Mouse (Mus musculus): ENCODE measurements around the gene Fsd1l. TPM values are rescaled to one million over a fixed set of nuclear protein-coding genes. Genes with fewer than 3 reads are reported as not detected.
A peak's percentile ranks its signal among the peaks of the same experiment; 100 is the strongest.

The Fsd1l gene
- polyA plus RNA-seq, 1 experiment from 2014 or later, result 5.4 TPM

- no peak for TF ChIP-seq CTCF (IDR thresholded peaks at IDR 0.05; ENCODE audit: low read depth)
- no peaks in the 10 kb centered on the region for H3K36me3 ChIP-seq (ENCODE audit: control insufficient read depth, insufficient read depth)
- no peaks in the 10 kb centered on the region for H3K27me3 ChIP-seq (replicated peaks; ENCODE audit: control insufficient read depth, insufficient read depth, low read length)
- H3K9ac ChIP-seq (ENCODE audit: low read depth, low read length), result no peak overlapping the region
- H3K27ac ChIP-seq (ENCODE audit: low read depth, low read length), result no peak overlapping the region
- ATAC-seq, result no peak
- 96% methylated on average over 1 of the region's 1 CpGs for WGBS
- H3K4me2 ChIP-seq (replicated peaks; ENCODE audit: low read depth), result no peak overlapping the region
- H3K9me3 ChIP-seq (ENCODE audit: control insufficient read depth), result no peaks in the 10 kb centered on the region
- H3K4me1 ChIP-seq (replicated peaks; ENCODE audit: control insufficient read depth, insufficient read depth, low read length), result no peaks in the 10 kb centered on the region
- no peak overlapping the region for H3K4me3 ChIP-seq (ENCODE audit: low read depth, low read length)
Observed at GRCm38 (mm10) chr4:53623711-53624110, 7.6 kb upstream of the Fsd1l start.

DNA sequence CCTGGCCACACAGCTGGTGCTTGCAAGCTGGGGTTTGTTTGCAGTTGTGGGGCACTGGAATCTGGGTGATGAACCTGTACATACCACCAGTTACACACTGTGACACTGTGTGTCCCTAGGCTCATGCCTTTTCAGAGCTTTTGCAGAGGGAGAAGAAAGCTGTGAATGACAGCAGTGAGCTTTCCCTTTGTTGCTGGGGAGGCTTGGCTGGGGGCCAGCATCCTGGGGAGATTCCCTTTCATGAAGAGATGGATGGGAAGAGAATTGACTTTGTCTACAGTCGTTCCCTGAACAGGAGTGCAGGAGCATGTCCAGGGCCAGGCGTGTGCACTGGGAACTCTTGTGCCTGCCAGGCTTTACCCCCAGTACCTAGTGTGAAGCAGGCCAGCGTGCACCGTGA lies 6.5 kb upstream of the Fsd1l start:
- Histone ChIP-seq H3K27me3 (replicated peaks; ENCODE audit: control insufficient read depth, insufficient read depth, low read length) (no peaks in the 10 kb centered on the region), H3K9ac (ENCODE audit: low read depth, low read length) (no peak overlapping the region), H3K36me3 (ENCODE audit: control insufficient read depth, insufficient read depth) (no peaks in the 10 kb centered on the region), H3K27ac (ENCODE audit: low read depth, low read length) (no peak overlapping the region), H3K9me3 (ENCODE audit: control insufficient read depth) (no peaks in the 10 kb centered on the region), H3K4me2 (replicated peaks; ENCODE audit: low read depth) (no peak overlapping the region), H3K4me1 (replicated peaks; ENCODE audit: control insufficient read depth, insufficient read depth, low read length) (no peaks in the 10 kb centered on the region), H3K4me3 (ENCODE audit: low read depth, low read length) (no peak overlapping the region)
- WGBS, result 58% methylated on average over 4 of the region's 4 CpGs
- ATAC-seq, result no peak
- TF ChIP-seq CTCF (IDR thresholded peaks at IDR 0.05; ENCODE audit: low read depth), result no peak

DNA sequence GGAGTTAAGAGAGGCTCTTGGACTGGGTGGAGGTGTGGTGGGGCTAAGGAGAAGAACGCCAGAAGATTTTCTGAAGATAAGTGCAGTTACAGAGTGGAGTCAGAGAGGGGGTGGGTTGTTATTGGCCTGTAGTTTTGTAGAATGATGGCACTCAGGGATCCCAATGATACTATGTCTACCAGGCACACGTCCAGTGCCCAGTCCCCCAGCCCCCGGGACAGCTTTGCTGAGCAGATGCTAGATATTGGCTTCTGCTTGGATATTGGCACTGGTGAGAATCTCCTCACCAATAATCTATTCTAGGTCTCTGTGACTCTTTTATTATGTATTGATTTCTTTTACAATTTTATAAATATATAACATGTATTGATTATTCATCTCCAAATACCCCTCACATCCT lies 6.0 kb upstream of the Fsd1l start:
- Histone ChIP-seq H3K9ac (ENCODE audit: low read depth, low read length) (no peak overlapping the region), H3K4me1 (replicated peaks; ENCODE audit: control insufficient read depth, insufficient read depth, low read length) (no peaks in the 10 kb centered on the region), H3K27ac (ENCODE audit: low read depth, low read length) (no peak overlapping the region), H3K36me3 (ENCODE audit: control insufficient read depth, insufficient read depth) (no peaks in the 10 kb centered on the region), H3K4me3 (ENCODE audit: low read depth, low read length) (no peak overlapping the region), H3K9me3 (ENCODE audit: control insufficient read depth) (no peaks in the 10 kb centered on the region), H3K27me3 (replicated peaks; ENCODE audit: control insufficient read depth, insufficient read depth, low read length) (no peaks in the 10 kb centered on the region), H3K4me2 (replicated peaks; ENCODE audit: low read depth) (no peak overlapping the region)
- 81% methylated on average over 3 of the region's 3 CpGs for WGBS
- no peak for TF ChIP-seq CTCF (IDR thresholded peaks at IDR 0.05; ENCODE audit: low read depth)
- no peak for ATAC-seq

- H3K27ac ChIP-seq (ENCODE audit: low read depth, low read length), result no peak overlapping the region
- no peak overlapping the region for H3K4me3 ChIP-seq (ENCODE audit: low read depth, low read length)
- 45% methylated on average over 4 of the region's 4 CpGs for WGBS
- no peaks in the 10 kb centered on the region for H3K36me3 ChIP-seq (ENCODE audit: control insufficient read depth, insufficient read depth)
- H3K9ac ChIP-seq (ENCODE audit: low read depth, low read length), result no peak overlapping the region
- no peaks in the 10 kb centered on the region for H3K9me3 ChIP-seq (ENCODE audit: control insufficient read depth)
- no peak for TF ChIP-seq CTCF (IDR thresholded peaks at IDR 0.05; ENCODE audit: low read depth)
- no peaks in the 10 kb centered on the region for H3K4me1 ChIP-seq (replicated peaks; ENCODE audit: control insufficient read depth, insufficient read depth, low read length)
- ATAC-seq, result no peak
- no peak overlapping the region for H3K4me2 ChIP-seq (replicated peaks; ENCODE audit: low read depth)
- H3K27me3 ChIP-seq (replicated peaks; ENCODE audit: control insufficient read depth, insufficient read depth, low read length), result no peaks in the 10 kb centered on the region
Observed at GRCm38 (mm10) chr4:53628924-53629323, 2.3 kb upstream of the Fsd1l start.

- WGBS, result 16% methylated on average over 12 of the region's 12 CpGs
- no peak for TF ChIP-seq CTCF (IDR thresholded peaks at IDR 0.05; ENCODE audit: low read depth)
- ATAC-seq, result no peak; the same call in 1 of the 2 replicates
Observed at GRCm38 (mm10) chr4:53630963-53631315, 332 bp upstream of the Fsd1l start.

GRCm38 (mm10) chr4:53632011-53632349 lies 709 bp downstream of the Fsd1l start:
- under 1% methylated on average over 5 of the region's 5 CpGs for WGBS

More at GRCm38 (mm10) chr4:53630963-53631315, 332 bp upstream of the Fsd1l start:
- Histone ChIP-seq H3K9ac (ENCODE audit: low read depth, low read length) (peak overlapping the region; percentile 81), H3K36me3 (ENCODE audit: control insufficient read depth, insufficient read depth) (no peaks in the 10 kb centered on the region), H3K27me3 (replicated peaks; ENCODE audit: control insufficient read depth, insufficient read depth, low read length) (no peaks in the 10 kb centered on the region), H3K9me3 (ENCODE audit: control insufficient read depth) (no peaks in the 10 kb centered on the region), H3K4me3 (ENCODE audit: low read depth, low read length) (peak overlapping the region; percentile 93), H3K4me2 (replicated peaks; ENCODE audit: low read depth) (peak overlapping the region; percentile 98), H3K4me1 (replicated peaks; ENCODE audit: control insufficient read depth, insufficient read depth, low read length) (no peaks in the 10 kb centered on the region), H3K27ac (ENCODE audit: low read depth, low read length) (no peak overlapping the region)

GRCm38 (mm10) chr4:53635336-53635735 lies 4.1 kb downstream of the Fsd1l start:
- no peak for TF ChIP-seq CTCF (IDR thresholded peaks at IDR 0.05; ENCODE audit: low read depth)
- no peak for ATAC-seq
- Histone ChIP-seq H3K4me1 (replicated peaks; ENCODE audit: control insufficient read depth, insufficient read depth, low read length) (no peaks in the 10 kb centered on the region), H3K36me3 (ENCODE audit: control insufficient read depth, insufficient read depth) (no peaks in the 10 kb centered on the region), H3K27me3 (replicated peaks; ENCODE audit: control insufficient read depth, insufficient read depth, low read length) (no peaks in the 10 kb centered on the region), H3K9me3 (ENCODE audit: control insufficient read depth) (no peaks in the 10 kb centered on the region), H3K4me3 (ENCODE audit: low read depth, low read length) (no peak overlapping the region), H3K4me2 (replicated peaks; ENCODE audit: low read depth) (no peak overlapping the region), H3K9ac (ENCODE audit: low read depth, low read length) (no peak overlapping the region), H3K27ac (ENCODE audit: low read depth, low read length) (no peak overlapping the region)
- WGBS, result 87% methylated on average over 3 of the region's 3 CpGs

More at GRCm38 (mm10) chr4:53632011-53632349, 709 bp downstream of the Fsd1l start:
- H3K36me3 ChIP-seq (ENCODE audit: control insufficient read depth, insufficient read depth), result no peaks in the 10 kb centered on the region
- peak overlapping the region; percentile 93 for H3K4me3 ChIP-seq (ENCODE audit: low read depth, low read length)
- H3K9ac ChIP-seq (ENCODE audit: low read depth, low read length), result peak overlapping the region; percentile 81
- H3K27ac ChIP-seq (ENCODE audit: low read depth, low read length), result no peak overlapping the region; the same call in 1 of the 2 replicates
- no peaks in the 10 kb centered on the region for H3K4me1 ChIP-seq (replicated peaks; ENCODE audit: control insufficient read depth, insufficient read depth, low read length)
- TF ChIP-seq CTCF (IDR thresholded peaks at IDR 0.05; ENCODE audit: low read depth), result no peak
- H3K27me3 ChIP-seq (replicated peaks; ENCODE audit: control insufficient read depth, insufficient read depth, low read length), result no peaks in the 10 kb centered on the region
- no peak for ATAC-seq
- H3K9me3 ChIP-seq (ENCODE audit: control insufficient read depth), result no peaks in the 10 kb centered on the region
- H3K4me2 ChIP-seq (replicated peaks; ENCODE audit: low read depth), result peak overlapping the region; percentile 98

All from intestine, postnatal 0 days (tissue).